Mouse (Mus musculus): ENCODE measurements around the gene C2.

DNA sequence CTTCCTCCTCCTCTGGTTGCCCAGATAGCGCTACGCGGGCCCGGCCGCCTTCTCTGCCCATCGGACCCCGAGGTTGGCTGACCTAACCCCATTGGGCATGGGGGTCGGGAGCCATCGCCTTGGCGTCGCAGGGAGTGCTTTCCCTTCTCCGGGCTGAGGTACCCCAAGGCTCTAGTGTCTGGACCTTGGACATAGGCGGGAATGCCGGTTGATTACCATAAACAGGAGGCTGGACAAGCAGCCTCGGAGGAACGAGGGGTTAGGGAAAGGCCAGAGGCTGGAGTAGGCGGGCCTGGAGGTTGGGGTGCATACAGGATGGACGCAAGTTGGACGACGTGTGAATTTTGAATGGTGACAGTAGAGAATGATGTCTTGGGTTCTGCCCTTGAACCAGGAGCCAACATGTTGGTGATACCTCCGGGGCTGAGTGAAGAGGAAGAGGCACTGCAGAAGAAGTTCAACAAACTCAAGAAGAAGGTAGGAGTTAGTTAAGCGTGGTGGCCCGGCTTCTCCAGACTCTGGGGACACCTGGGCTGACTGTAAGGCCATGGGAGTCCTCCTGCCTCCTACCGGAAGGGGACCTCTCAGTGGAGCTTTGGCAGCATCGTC lies 47.4 kb downstream of the C2 start:
- TF ChIP-seq CTCF (IDR thresholded peaks at IDR 0.05; ENCODE audit: insufficient read depth, low read length) (no peak), POLR2A (IDR thresholded peaks at IDR 0.05; ENCODE audit: borderline replicate concordance, extremely low read depth, low read depth, low read length) (no peak)

Data from lung, adult 2 months (tissue).